Mouse (Mus musculus): Measurements from ENCODE around the gene Fam129b.

DNA sequence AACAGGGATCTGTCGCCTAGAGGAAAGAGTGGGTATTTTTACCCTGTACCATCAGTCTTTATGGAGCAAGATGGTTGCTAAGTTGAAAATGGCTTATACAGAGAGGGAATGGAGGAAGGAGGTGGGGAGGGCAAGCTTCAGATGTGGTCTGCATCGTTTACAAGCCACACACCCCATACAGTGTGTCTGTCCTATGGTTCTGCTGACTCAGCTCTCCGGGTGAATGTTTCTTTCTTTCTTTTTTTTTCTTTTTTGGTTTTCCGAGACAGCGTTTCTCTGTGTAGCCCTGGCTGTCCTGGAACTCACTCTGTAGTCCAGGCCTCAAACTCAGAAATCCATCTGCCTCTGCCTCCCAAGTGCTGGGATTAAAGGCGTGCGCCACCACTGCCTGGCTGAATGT, 45.3 kb downstream of the Fam129b start:
- TF ChIP-seq TAL1 (conservative IDR thresholded peaks at IDR 0.05; ENCODE audit: low read depth, low read length): no peak
- TF ChIP-seq CTCF (IDR thresholded peaks at IDR 0.05; ENCODE audit: low read depth, low read length): no peak
- no peak for TF ChIP-seq GATA1 (IDR thresholded peaks at IDR 0.05; ENCODE audit: borderline replicate concordance, low read length)

Data from G1E (cell line).